Mouse (Mus musculus): ENCODE data around the gene Hist1h2bg. TPM values are rescaled to one million over a fixed set of nuclear protein-coding genes. Genes with fewer than 3 reads are reported as not detected.

Gene Hist1h2bg
- polyA plus RNA-seq, 1 experiment from 2014 or later = 10.6 TPM

GRCm38 (mm10) chr13:23620056-23620732 is 49.0 kb downstream of the Hist1h2bg start:
- H3K4me2 ChIP-seq = peak overlapping the region; percentile 91
- peak overlapping the region; percentile 70 for H3K4me3 ChIP-seq
- peak overlapping the region; percentile 99 for H3K27ac ChIP-seq
- 50% methylated on average over 12 of the region's 12 CpGs for WGBS
- H3K36me3 ChIP-seq = no peaks in the 10 kb centered on the region
- ATAC-seq (ENCODE audit: insufficient number of reproducible peaks, insufficient read depth, low FRiP score, low TSS enrichment, low read depth) = no peak
- H3K9ac ChIP-seq = peak overlapping the region; percentile 69
- H3K27me3 ChIP-seq = no peaks in the 10 kb centered on the region
- H3K9me3 ChIP-seq = no peaks in the 10 kb centered on the region
- H3K4me1 ChIP-seq = peaks cover 9% of the 10 kb centered on the region

GRCm38 (mm10) chr13:23620733-23621531 is 49.7 kb downstream of the Hist1h2bg start, which contains the start of gene Hist1h2be:
Hist1h2be (minus strand) TSS chr13:23621124.
- Histone ChIP-seq H3K27me3 (no peaks in the 10 kb centered on the region), H3K4me2 (peak within 1 kb of the TSS; percentile 91), H3K27ac (peak within 1 kb of the TSS; percentile 99), H3K36me3 (no peaks in the 10 kb centered on the region), H3K9ac (peak within 1 kb of the TSS; percentile 94), H3K4me1 (peaks cover 9% of the 10 kb centered on the region), H3K4me3 (peak within 1 kb of the TSS; percentile 70), H3K9me3 (no peaks in the 10 kb centered on the region)
- ATAC-seq (ENCODE audit: insufficient number of reproducible peaks, insufficient read depth, low FRiP score, low TSS enrichment, low read depth) = peak; percentile 89
- WGBS = under 1% methylated on average over 27 of the region's 27 CpGs

Small RNAs within 50 kb of the gene (microRNA-seq; reads per million reads assigned to microRNA genes)
- gene Gm44297 (not detected), gene Gm44359 (not detected), gene Gm44394 (not detected)

Other genes starting within 250 kb of the Hist1h2bg start
- gene Zfp322a, start 202.2 kb upstream of the Hist1h2bg start, polyA plus RNA-seq (2015; fragmentation: Nextera tagmentation; extraction: Ambion mirVana) = 60.5 and 63.8 TPM in 2 replicates
- gene Abt1, start 147.5 kb upstream of the Hist1h2bg start, polyA plus RNA-seq (2015; fragmentation: Nextera tagmentation; extraction: Ambion mirVana) = 13.1 and 14.6 TPM in 2 replicates
- not detected in 2 replicates for gene Btn1a1, start 105.5 kb upstream of the Hist1h2bg start, polyA plus RNA-seq (2015; fragmentation: Nextera tagmentation; extraction: Ambion mirVana)
- 1.5 and 1.7 TPM in 2 replicates for gene Btn2a2, start 82.5 kb upstream of the Hist1h2bg start, polyA plus RNA-seq (2015; fragmentation: Nextera tagmentation; extraction: Ambion mirVana)
- gene Hist1h4h, start 40.3 kb upstream of the Hist1h2bg start, polyA plus RNA-seq (2015; fragmentation: Nextera tagmentation; extraction: Ambion mirVana) = 7.3 and 7.9 TPM in 2 replicates
- 6.6 and 13.4 TPM in 2 replicates for gene Hist1h2af, start 37.5 kb upstream of the Hist1h2bg start, polyA plus RNA-seq (2015; fragmentation: Nextera tagmentation; extraction: Ambion mirVana)
- gene Hist1h3g, start 36.0 kb upstream of the Hist1h2bg start, polyA plus RNA-seq (2015; fragmentation: Nextera tagmentation; extraction: Ambion mirVana) = 5.3 and 6.7 TPM in 2 replicates
- 0.98 and 1.4 TPM in 2 replicates for gene Hist1h2bh, start 28.0 kb upstream of the Hist1h2bg start, polyA plus RNA-seq (2015; fragmentation: Nextera tagmentation; extraction: Ambion mirVana)
- gene Hist1h3f, start 27.3 kb upstream of the Hist1h2bg start, polyA plus RNA-seq (2015; fragmentation: Nextera tagmentation; extraction: Ambion mirVana) = 1.2 and 1.3 TPM in 2 replicates
- 2.9 TPM in 1 of 2 replicates, not detected in the other for gene Hist1h4f, start 19.7 kb upstream of the Hist1h2bg start, polyA plus RNA-seq (2015; fragmentation: Nextera tagmentation; extraction: Ambion mirVana)
- gene Hist1h1d, start 18.1 kb upstream of the Hist1h2bg start, polyA plus RNA-seq (2015; fragmentation: Nextera tagmentation; extraction: Ambion mirVana) = 0.52 and 0.61 TPM in 2 replicates
- 5.8 and 8.7 TPM in 2 replicates for gene Hist1h3e, start 9.0 kb upstream of the Hist1h2bg start, polyA plus RNA-seq (2015; fragmentation: Nextera tagmentation; extraction: Ambion mirVana)
- 108 and 115 TPM in 2 replicates for gene Hist1h2ae, start 176 bp upstream of the Hist1h2bg start, polyA plus RNA-seq (2015; fragmentation: Nextera tagmentation; extraction: Ambion mirVana)
- gene Hist1h2bf, start 2.8 kb downstream of the Hist1h2bg start, polyA plus RNA-seq (2015; fragmentation: Nextera tagmentation; extraction: Ambion mirVana) = 12.2 and 13.4 TPM in 2 replicates
- gene Hist1h2ad, start 3.0 kb downstream of the Hist1h2bg start, polyA plus RNA-seq (2015; fragmentation: Nextera tagmentation; extraction: Ambion mirVana) = 1.7 and 3.1 TPM in 2 replicates
- 7.6 and 8.4 TPM in 2 replicates for gene Hist1h3d, start 4.4 kb downstream of the Hist1h2bg start, polyA plus RNA-seq (2015; fragmentation: Nextera tagmentation; extraction: Ambion mirVana)
- 141 and 160 TPM in 2 replicates for gene Hist1h4d, start 10.2 kb downstream of the Hist1h2bg start, polyA plus RNA-seq (2015; fragmentation: Nextera tagmentation; extraction: Ambion mirVana)
- 3.3 and 4.1 TPM in 2 replicates for gene Hist1h2be, start 49.7 kb downstream of the Hist1h2bg start, polyA plus RNA-seq (2015; fragmentation: Nextera tagmentation; extraction: Ambion mirVana)
- gene Hist1h1e, start 51.2 kb downstream of the Hist1h2bg start, polyA plus RNA-seq (2015; fragmentation: Nextera tagmentation; extraction: Ambion mirVana) = 24.8 and 26.3 TPM in 2 replicates
- 1.2 and 1.4 TPM in 2 replicates for gene Hist1h2ac, start 112.6 kb downstream of the Hist1h2bg start, polyA plus RNA-seq (2015; fragmentation: Nextera tagmentation; extraction: Ambion mirVana)
- 37.5 and 39.3 TPM in 2 replicates for gene Hist1h2bc, start 112.8 kb downstream of the Hist1h2bg start, polyA plus RNA-seq (2015; fragmentation: Nextera tagmentation; extraction: Ambion mirVana)
- not detected in 2 replicates for gene Hist1h1t, start 124.4 kb downstream of the Hist1h2bg start, polyA plus RNA-seq (2015; fragmentation: Nextera tagmentation; extraction: Ambion mirVana)
- gene Hist1h4c, start 127.1 kb downstream of the Hist1h2bg start, polyA plus RNA-seq (2015; fragmentation: Nextera tagmentation; extraction: Ambion mirVana) = 6.3 and 9.0 TPM in 2 replicates
- gene Hfe, start 139.5 kb downstream of the Hist1h2bg start, polyA plus RNA-seq (2015; fragmentation: Nextera tagmentation; extraction: Ambion mirVana) = 5.1 and 6.5 TPM in 2 replicates
- 25.0 and 28.9 TPM in 2 replicates for gene Hist1h1c, start 167.4 kb downstream of the Hist1h2bg start, polyA plus RNA-seq (2015; fragmentation: Nextera tagmentation; extraction: Ambion mirVana)
- 11.3 and 14.4 TPM in 2 replicates for gene Hist1h3c, start 174.2 kb downstream of the Hist1h2bg start, polyA plus RNA-seq (2015; fragmentation: Nextera tagmentation; extraction: Ambion mirVana)
- gene Hist1h2bb, start 175.3 kb downstream of the Hist1h2bg start, polyA plus RNA-seq (2015; fragmentation: Nextera tagmentation; extraction: Ambion mirVana) = 3.5 and 4.2 TPM in 2 replicates
- gene Hist1h2ab, start 179.7 kb downstream of the Hist1h2bg start, polyA plus RNA-seq (2015; fragmentation: Nextera tagmentation; extraction: Ambion mirVana) = 53.1 and 58.6 TPM in 2 replicates
- 15.6 and 18.1 TPM in 2 replicates for gene Hist1h3b, start 180.9 kb downstream of the Hist1h2bg start, polyA plus RNA-seq (2015; fragmentation: Nextera tagmentation; extraction: Ambion mirVana)
- 7.6 and 9.2 TPM in 2 replicates for gene Hist1h4b, start 185.6 kb downstream of the Hist1h2bg start, polyA plus RNA-seq (2015; fragmentation: Nextera tagmentation; extraction: Ambion mirVana)
- gene Hist1h4a, start 189.8 kb downstream of the Hist1h2bg start, polyA plus RNA-seq (2015; fragmentation: Nextera tagmentation; extraction: Ambion mirVana) = not detected in 2 replicates
- 5.8 and 8.6 TPM in 2 replicates for gene Hist1h3a, start 191.0 kb downstream of the Hist1h2bg start, polyA plus RNA-seq (2015; fragmentation: Nextera tagmentation; extraction: Ambion mirVana)
- 4.5 and 5.9 TPM in 2 replicates for gene Hist1h1a, start 192.3 kb downstream of the Hist1h2bg start, polyA plus RNA-seq (2015; fragmentation: Nextera tagmentation; extraction: Ambion mirVana)
- gene Trim38, start 198.5 kb downstream of the Hist1h2bg start, polyA plus RNA-seq (2015; fragmentation: Nextera tagmentation; extraction: Ambion mirVana) = not detected in 2 replicates
- not detected in 2 replicates for gene Slc17a2, start 235.6 kb downstream of the Hist1h2bg start, polyA plus RNA-seq (2015; fragmentation: Nextera tagmentation; extraction: Ambion mirVana)

All from embryonic facial prominence, embryonic 13.5 days (tissue).